Mouse (Mus musculus): ENCODE results near the gene Smim24. TPM values are rescaled to one million over a fixed set of nuclear protein-coding genes. Genes with fewer than 3 reads are reported as not detected.

The Smim24 gene
- 2.2 TPM for total RNA-seq (2023)

DNA sequence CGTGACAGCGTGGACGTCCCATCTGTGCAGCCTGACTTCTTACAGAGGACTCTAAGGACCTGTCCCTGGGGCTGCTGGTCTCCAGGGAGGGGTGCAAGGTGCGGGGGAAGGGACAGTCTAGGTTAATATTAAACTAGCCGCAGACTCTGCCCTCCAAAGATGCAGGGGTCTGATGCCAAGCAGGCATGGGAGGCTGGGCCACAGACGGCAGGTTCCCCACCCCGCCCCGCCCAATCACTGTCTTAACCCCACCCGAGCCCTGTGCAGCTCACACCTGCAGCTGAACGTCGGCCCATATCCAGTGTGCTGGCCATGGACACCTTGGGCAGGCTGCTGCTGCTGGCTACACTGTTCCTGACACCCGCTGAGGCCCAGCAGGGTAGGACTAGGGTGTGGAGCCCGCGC is at the start of gene Smim24:
Smim24 (plus strand) TSS at position 271 of the 405 bp plus-strand sequence.

DNA sequence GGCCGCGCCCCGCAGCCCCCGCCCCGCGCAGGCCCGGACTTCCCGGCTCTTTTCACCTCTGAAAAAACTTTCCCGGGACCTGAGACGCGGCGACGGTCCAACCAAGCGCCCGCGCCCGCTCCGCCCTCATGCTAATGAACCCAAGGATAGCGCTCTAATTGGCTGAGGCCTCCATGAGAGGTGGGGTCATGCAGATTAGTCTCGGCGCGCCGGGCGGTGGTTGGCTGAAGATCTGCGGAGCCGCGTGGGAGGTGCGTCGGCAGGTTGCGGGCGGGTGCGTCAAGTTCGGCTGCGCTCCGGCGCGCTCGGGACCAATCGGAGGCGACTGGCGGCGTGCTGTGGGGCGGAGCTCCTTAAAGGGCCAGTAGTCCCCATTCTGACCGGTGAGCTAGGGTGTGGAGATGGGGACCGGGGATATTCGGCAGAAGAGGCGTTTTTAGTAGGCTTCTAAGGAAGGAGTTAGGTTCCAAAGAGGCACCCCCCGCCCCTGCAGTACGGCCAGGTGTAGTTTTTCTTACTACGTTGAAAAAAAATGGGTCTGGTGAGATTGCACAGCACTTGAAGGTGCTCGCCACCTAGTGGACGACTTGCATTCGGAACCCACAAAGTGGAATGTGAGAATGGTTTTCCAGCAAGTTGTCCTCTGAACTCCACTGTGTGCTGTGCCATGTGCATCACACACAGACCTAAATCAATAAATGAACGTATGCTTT is 42.3 kb upstream of the Smim24 start, which contains the start of gene Hmg20b:
Hmg20b (minus strand) TSS at position 130 of the 713 bp plus-strand sequence.

DNA sequence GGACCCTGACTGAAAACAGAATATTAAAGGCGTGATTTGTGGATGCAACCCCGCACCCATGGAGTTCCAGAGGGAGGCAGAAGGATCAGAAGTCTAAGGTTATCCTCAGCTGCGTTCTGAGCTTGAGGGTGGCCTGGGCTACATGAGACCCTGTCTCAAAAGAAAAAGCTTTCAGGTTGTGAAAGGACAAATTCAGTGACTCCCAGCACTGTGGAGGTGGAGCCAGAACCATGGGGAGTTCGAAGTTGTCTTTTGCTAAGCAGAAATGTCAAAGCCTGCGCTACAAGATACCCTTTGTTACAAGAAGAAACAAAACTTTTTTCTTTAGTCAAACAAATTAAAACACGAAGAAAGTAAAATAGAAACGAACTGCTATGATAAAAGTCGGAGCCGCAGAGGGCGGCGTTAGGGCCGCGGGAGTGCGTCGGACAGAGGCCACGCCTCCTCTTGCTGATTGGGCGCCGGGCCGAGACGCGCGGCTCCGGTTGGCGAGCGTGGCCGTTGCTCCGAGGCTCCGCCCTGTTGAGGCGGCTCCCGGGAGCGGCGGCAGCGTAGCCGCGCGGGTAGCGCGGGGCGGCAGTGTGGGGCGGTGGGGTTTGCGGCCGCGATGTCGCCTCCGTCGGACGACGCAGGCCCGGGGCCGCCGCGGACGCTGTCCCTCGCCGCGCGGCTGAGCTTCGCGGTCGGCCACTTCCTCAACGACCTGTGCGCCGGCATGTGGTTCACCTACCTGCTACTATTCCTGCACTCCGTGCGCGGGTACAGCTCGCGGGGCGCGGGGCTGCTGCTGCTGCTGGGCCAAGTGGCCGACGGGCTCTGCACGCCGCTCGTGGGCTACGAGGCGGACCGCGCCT is 35.6 kb upstream of the Smim24 start, which contains the start of gene Mfsd12:
Mfsd12 (plus strand) TSS at position 501 of the 854 bp plus-strand sequence.

DNA sequence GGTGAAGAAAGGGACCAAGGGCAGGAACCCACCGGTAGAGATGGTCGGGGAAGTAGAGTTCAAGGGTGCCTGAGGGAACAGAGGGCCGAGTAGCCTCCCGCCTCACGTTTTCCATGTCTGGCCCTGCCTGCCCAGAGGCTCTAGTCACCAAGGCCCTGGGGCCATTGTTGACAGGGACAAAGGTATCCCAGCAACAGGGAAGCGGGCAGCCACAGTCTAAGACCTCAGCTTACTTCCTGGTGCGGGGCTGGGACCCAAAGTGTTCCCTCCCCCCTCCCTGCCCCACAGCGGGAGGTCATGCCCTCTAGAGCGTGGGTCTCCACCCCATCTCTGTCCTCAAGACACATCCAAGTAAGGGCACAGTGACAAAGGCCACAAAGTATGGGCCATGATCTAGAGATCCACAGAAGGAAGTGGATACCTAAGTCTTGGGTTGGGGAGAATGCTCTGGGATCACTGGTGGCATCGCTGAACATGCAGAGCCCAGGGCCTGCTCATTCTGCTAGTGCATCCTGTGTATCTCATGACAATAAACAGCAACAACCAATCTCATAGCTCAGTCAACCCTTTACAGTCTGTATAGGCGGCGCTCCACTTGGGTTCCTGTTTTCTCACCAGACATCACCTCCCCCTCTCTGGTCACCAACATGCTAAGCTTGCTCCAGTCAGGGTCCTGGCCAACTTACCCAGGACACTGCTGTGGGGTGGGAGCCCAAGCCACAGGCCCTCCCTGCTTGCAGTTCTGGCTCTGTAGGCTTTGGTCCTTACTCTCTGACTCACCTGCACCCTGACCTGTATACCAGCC is 27.0 kb upstream of the Smim24 start, which contains the start of gene 4930404N11Rik:
4930404N11Rik (minus strand) TSS at position 145 of the 805 bp plus-strand sequence.

DNA sequence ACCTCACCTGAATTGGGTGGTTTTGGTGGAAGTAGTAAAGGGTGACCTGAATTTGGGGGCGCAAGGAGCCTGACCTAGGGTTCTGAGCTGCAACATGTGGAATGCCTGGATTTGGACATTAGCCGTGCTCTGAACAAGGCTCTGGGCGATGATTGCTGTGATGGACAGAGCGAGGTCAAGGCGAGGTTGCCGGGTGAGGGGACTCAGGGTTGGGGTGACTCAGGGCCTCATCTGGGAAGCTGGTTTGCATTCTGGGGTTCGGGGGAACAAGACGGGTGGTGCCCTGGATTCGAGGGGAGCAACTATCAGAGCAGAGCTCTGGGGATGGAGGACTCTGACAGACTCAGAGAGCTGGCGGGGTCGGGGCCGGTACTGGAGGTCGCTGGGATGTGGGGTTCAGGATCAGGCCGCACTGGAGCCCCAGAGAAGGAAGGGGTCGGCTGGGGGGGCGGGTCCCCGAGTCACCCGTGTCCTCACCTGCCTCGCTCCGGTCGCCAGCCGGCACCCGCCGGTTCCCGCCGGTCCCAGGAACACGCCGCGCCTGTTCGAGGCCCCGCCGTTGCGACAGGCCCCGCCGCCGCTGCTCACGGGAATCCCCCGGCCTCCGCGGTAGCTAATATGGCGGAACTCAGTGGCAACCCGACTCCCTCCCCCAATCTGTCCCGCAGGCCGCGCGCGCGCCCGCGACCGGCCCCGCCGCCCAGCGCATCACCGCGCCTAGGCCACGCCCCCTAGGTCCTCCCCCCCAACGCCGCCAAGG is 14.9 kb upstream of the Smim24 start, which contains the start of gene Fzr1:
Fzr1 (minus strand) TSS at position 724 of the 760 bp plus-strand sequence.

DNA sequence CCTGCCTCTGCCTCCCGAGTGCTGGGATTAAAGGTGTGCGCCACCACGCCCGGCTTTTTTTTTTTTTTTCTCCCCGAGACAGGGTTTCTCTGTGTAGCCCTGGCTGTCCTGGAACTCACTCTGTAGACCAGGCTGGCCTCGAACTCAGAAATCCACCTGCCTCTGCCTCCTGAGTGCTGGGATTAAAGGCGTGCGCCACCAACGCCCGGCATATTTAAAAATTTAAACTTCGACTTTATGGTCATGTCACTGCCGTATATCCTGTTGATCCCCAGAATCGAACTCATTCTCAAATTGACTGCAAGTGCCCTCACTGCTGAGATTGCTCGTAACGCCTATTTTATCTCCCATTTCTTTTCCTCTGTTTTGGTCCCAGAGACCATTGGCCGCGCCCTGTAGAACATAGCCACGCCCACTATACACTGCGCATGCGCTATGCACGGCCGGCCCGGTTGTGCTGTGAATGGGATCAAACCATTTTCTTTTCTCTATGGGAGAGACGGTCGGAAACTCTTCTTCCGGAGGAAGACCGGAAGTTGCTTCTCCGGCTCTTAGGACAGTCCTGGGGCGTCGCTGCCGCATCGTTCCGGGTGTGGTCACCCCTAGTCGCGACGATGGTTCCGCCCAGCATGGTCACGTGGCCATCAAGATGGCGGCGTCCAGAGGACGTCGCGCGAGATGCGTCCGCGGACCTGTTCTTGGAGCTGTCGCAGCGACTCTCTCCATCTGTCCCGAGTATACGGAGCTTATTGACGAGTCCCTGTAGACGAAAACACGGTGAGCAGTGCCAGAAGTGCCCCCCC is 8.8 kb upstream of the Smim24 start, which contains the start of the genes Dohh and Gm48551:
Dohh (plus strand) TSS at position 627 of the 803 bp plus-strand sequence.
Gm48551 (plus strand) TSS at position 665 of the 803 bp plus-strand sequence.

DNA sequence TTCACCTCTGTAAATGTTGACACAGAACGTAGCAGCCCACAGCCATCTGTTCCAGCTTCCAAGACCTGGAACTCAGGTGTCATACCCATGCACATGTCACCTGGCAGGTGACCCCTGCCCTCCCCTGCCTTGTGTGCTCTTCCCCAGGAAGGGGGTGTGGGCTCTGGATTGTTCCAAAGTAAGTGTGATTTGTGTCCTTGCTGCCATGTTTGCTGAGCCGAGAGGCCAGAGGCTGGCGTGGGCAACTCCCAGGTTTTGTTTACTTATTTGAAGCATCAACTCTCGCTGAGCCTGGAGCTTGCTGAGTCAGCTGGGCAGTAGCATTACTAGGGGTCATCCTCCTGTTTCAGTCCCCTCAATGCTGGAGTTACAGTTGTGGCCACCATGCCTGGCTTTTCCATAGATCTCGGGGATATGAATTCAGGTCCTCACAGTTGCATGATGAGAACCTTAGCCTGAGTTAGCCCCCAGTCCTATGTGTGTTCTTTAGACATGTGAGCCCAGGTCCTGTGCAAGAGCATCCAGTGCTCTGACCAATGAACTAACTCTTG is 4.3 kb upstream of the Smim24 start, which contains the start of gene Gm48552:
Gm48552 (plus strand) TSS at position 501 of the 551 bp plus-strand sequence.

Other genes with a start within 250 kb of the Smim24 start
- gene Pias4, start 225.1 kb upstream of the Smim24 start, total RNA-seq (2023) = 34.9 TPM
- gene Eef2, start 216.4 kb upstream of the Smim24 start, total RNA-seq (2023) = 2,367 TPM
- 62.3 TPM for gene Dapk3, start 210.0 kb upstream of the Smim24 start, total RNA-seq (2023)
- not detected for gene 4930442H23Rik, start 209.2 kb upstream of the Smim24 start, total RNA-seq (2023)
- not detected for gene Nmrk2, start 191.0 kb upstream of the Smim24 start, total RNA-seq (2023)
- gene Atcay, start 162.2 kb upstream of the Smim24 start, total RNA-seq (2023) = 0.50 TPM
- 4.9 TPM for gene Zfr2, start 159.9 kb upstream of the Smim24 start, total RNA-seq (2023)
- gene Matk, start 140.1 kb upstream of the Smim24 start, total RNA-seq (2023) = 15.3 TPM
- 104 TPM for gene Mrpl54, start 126.1 kb upstream of the Smim24 start, total RNA-seq (2023)
- 45.7 TPM for gene Apba3, start 126.1 kb upstream of the Smim24 start, total RNA-seq (2023)
- gene Tjp3, start 101.5 kb upstream of the Smim24 start, total RNA-seq (2023) = 4.3 TPM
- gene Pip5k1c, start 100.1 kb upstream of the Smim24 start, total RNA-seq (2023) = 128 TPM
- gene Cactin, start 71.9 kb upstream of the Smim24 start, total RNA-seq (2023) = 47.9 TPM
- gene Tbxa2r, start 64.3 kb upstream of the Smim24 start, total RNA-seq (2023) = 26.1 TPM
- gene Gipc3, start 49.8 kb upstream of the Smim24 start, total RNA-seq (2023) = not detected
- gene Hmg20b, start 42.6 kb upstream of the Smim24 start, total RNA-seq (2023) = 55.4 TPM
- gene Mfsd12, start 35.6 kb upstream of the Smim24 start, total RNA-seq (2023) = 5.4 TPM
- 7.5 TPM for gene 4930404N11Rik, start 27.2 kb upstream of the Smim24 start, total RNA-seq (2023)
- 27.2 TPM for gene Fzr1, start 14.5 kb upstream of the Smim24 start, total RNA-seq (2023)
- gene Dohh, start 8.6 kb upstream of the Smim24 start, total RNA-seq (2023) = 32.6 TPM
- gene Gm48551, start 8.6 kb upstream of the Smim24 start, total RNA-seq (2023) = 4.7 TPM
- 9.7 TPM for gene Gm48552, start 4.0 kb upstream of the Smim24 start, total RNA-seq (2023)
- 20.3 TPM for gene Nfic, start 62.6 kb downstream of the Smim24 start, total RNA-seq (2023)
- gene Celf5, start 89.7 kb downstream of the Smim24 start, total RNA-seq (2023) = 1.2 TPM
- gene Ncln, start 103.3 kb downstream of the Smim24 start, total RNA-seq (2023) = 199 TPM
- gene S1pr4, start 107.1 kb downstream of the Smim24 start, total RNA-seq (2023) = 139 TPM
- 3.3 TPM for gene Gna15, start 131.2 kb downstream of the Smim24 start, total RNA-seq (2023)
- gene Gna11, start 152.1 kb downstream of the Smim24 start, total RNA-seq (2023) = 17.5 TPM
- 616 TPM for gene Aes, start 166.4 kb downstream of the Smim24 start, total RNA-seq (2023)
- 6.3 TPM for gene Tle2, start 181.5 kb downstream of the Smim24 start, total RNA-seq (2023)
- gene Tle6, start 208.0 kb downstream of the Smim24 start, total RNA-seq (2023) = not detected
- gene BC025920, start 213.2 kb downstream of the Smim24 start, total RNA-seq (2023) = 3.2 TPM
- 23.7 TPM for gene Sirt6, start 234.7 kb downstream of the Smim24 start, total RNA-seq (2023)
- gene Ankrd24, start 235.5 kb downstream of the Smim24 start, total RNA-seq (2023) = 5.9 TPM